Mouse (Mus musculus): Measurements from ENCODE around the gene Adh5. TPM values are rescaled to one million over a fixed set of nuclear protein-coding genes. Genes with fewer than 3 reads are reported as not detected.
"Not testable (repeated sequence)": the region's sequence is repeated elsewhere in the genome, so short reads cannot be mapped to it uniquely, and the experiment has no call there.

The Adh5 gene
- total and polyA plus RNA-seq, 2 experiments from 2014 or later, result 150 to 230 TPM

GRCm38 (mm10) chr3:138458441-138458840, 15.5 kb downstream of the Adh5 start:
- Histone ChIP-seq H3K4me2 (ENCODE audit: low read depth) (no peak overlapping the region), H3K4me3 (ENCODE audit: low read depth, low read length) (no peak overlapping the region), H3K9me3 (ENCODE audit: low read length) (no peaks in the 10 kb centered on the region), H3K9ac (no peak overlapping the region), H3K4me1 (ENCODE audit: insufficient read depth) (no peaks in the 10 kb centered on the region), H3K27ac (ENCODE audit: low read depth, low read length) (no peak overlapping the region), H3K27me3 (ENCODE audit: insufficient read depth, low read length) (no peaks in the 10 kb centered on the region), H3K36me3 (ENCODE audit: insufficient read depth) (peaks cover 62% of the 10 kb centered on the region)
- no peak for DNase-seq
- 88% methylated on average over 3 of the region's 3 CpGs for WGBS
- no peak for TF ChIP-seq CTCF (IDR thresholded peaks at IDR 0.05; ENCODE audit: low read depth)
- no peak for ATAC-seq

- TF ChIP-seq CTCF (IDR thresholded peaks at IDR 0.05; ENCODE audit: low read depth), result peak; percentile 36; the same call in 1 of the 2 replicates
- Histone ChIP-seq H3K27ac (ENCODE audit: low read depth, low read length) (no peak overlapping the region), H3K4me1 (ENCODE audit: insufficient read depth) (no peaks in the 10 kb centered on the region), H3K4me3 (ENCODE audit: low read depth, low read length) (no peak overlapping the region), H3K27me3 (ENCODE audit: insufficient read depth, low read length) (no peaks in the 10 kb centered on the region), H3K9me3 (ENCODE audit: low read length) (no peaks in the 10 kb centered on the region), H3K4me2 (ENCODE audit: low read depth) (no peak overlapping the region), H3K36me3 (ENCODE audit: insufficient read depth) (peaks cover 59% of the 10 kb centered on the region), H3K9ac (no peak overlapping the region)
- WGBS, result 78% methylated on average over 13 of the region's 13 CpGs
- ATAC-seq (no peak), DNase-seq (no peak)
Measured at GRCm38 (mm10) chr3:138460260-138460659, 17.4 kb downstream of the Adh5 start.

DNA sequence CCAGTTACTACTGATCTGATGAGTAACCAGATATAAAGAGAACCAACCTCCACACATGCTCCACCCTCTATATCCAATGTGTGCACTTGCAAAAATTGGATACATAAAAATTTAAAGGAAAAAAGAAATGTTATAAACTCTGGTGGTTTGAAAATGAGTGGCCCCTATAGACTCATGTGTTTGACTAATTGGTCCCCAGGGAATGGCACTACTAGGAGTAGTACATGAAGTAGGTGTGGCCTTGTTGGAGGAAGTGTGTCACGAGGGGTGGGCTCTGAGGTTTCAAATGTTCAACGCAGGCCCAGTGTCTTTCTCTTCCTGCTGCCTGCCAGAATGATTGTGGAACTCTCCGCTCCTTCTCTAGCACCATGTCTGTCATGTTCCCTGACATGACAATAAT, 18.9 kb downstream of the Adh5 start:
- DNase-seq, result no peak
- H3K4me3 ChIP-seq (ENCODE audit: low read depth, low read length), result no peak overlapping the region
- WGBS, result 71% methylated on average over 3 of the region's 3 CpGs
- no peak overlapping the region for H3K4me2 ChIP-seq (ENCODE audit: low read depth)
- TF ChIP-seq CTCF (IDR thresholded peaks at IDR 0.05; ENCODE audit: low read depth), result no peak
- no peak overlapping the region for H3K9ac ChIP-seq
- H3K27ac ChIP-seq (ENCODE audit: low read depth, low read length), result no peak overlapping the region
- H3K9me3 ChIP-seq (ENCODE audit: low read length), result no peaks in the 10 kb centered on the region
- no peaks in the 10 kb centered on the region for H3K4me1 ChIP-seq (ENCODE audit: insufficient read depth)
- no peak for ATAC-seq
- no peaks in the 10 kb centered on the region for H3K27me3 ChIP-seq (ENCODE audit: insufficient read depth, low read length)
- peaks cover 58% of the 10 kb centered on the region for H3K36me3 ChIP-seq (ENCODE audit: insufficient read depth)

GRCm38 (mm10) chr3:138463137-138463536, 20.2 kb downstream of the Adh5 start:
- no peaks in the 10 kb centered on the region for H3K4me1 ChIP-seq (ENCODE audit: insufficient read depth)
- DNase-seq (peak; percentile 67), ATAC-seq (peak; percentile 70; the same call in 1 of the 2 replicates)
- no peaks in the 10 kb centered on the region for H3K27me3 ChIP-seq (ENCODE audit: insufficient read depth, low read length)
- H3K27ac ChIP-seq (ENCODE audit: low read depth, low read length), result no peak overlapping the region
- H3K9me3 ChIP-seq (ENCODE audit: low read length), result no peaks in the 10 kb centered on the region
- H3K9ac ChIP-seq, result no peak overlapping the region
- H3K4me2 ChIP-seq (ENCODE audit: low read depth), result no peak overlapping the region
- 79% methylated on average over 2 of the region's 2 CpGs for WGBS
- no peak overlapping the region for H3K4me3 ChIP-seq (ENCODE audit: low read depth, low read length)
- TF ChIP-seq CTCF (IDR thresholded peaks at IDR 0.05; ENCODE audit: low read depth), result peak; percentile 78
- peaks cover 53% of the 10 kb centered on the region for H3K36me3 ChIP-seq (ENCODE audit: insufficient read depth)

GRCm38 (mm10) chr3:138463807-138464206, 20.9 kb downstream of the Adh5 start:
- DNase-seq, result no peak
- H3K4me1 ChIP-seq (ENCODE audit: insufficient read depth), result no peaks in the 10 kb centered on the region
- WGBS, result 89% methylated on average over 6 of the region's 6 CpGs
- no peak overlapping the region for H3K27ac ChIP-seq (ENCODE audit: low read depth, low read length)
- H3K27me3 ChIP-seq (ENCODE audit: insufficient read depth, low read length), result no peaks in the 10 kb centered on the region
- TF ChIP-seq CTCF (IDR thresholded peaks at IDR 0.05; ENCODE audit: low read depth), result no peak
- no peak overlapping the region for H3K4me3 ChIP-seq (ENCODE audit: low read depth, low read length)
- no peaks in the 10 kb centered on the region for H3K9me3 ChIP-seq (ENCODE audit: low read length)
- H3K9ac ChIP-seq, result no peak overlapping the region
- no peak overlapping the region for H3K4me2 ChIP-seq (ENCODE audit: low read depth)
- H3K36me3 ChIP-seq (ENCODE audit: insufficient read depth), result peaks cover 56% of the 10 kb centered on the region
- no peak for ATAC-seq

DNA sequence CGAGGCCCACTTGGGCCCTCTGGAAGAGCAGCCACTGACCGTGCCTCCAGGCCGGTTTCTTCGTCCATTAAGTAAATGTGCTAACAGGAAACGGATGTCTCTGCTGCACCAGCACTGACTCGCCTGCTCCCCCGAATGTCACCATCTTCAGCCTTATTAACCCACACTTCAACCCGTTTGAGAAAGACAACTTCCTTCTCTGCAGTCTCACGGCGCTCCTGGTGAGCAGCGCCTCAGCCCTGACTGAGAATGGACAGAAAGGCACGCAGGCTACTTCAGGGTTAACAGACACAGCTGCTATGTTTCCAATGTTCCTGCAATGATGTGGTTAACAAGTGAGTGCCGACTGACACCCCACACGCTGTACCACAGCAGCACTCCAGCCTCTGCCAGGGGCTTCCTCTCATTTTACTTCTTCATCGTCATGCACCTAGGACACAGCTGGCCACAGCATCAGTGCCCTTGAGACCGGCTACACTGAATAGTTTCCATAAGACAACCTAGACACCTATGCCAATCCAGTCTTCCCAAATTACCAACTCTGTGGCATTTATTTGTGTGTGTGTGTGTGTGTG, 21.8 kb downstream of the Adh5 start:
- no peak overlapping the region for H3K9ac ChIP-seq
- no peaks in the 10 kb centered on the region for H3K9me3 ChIP-seq (ENCODE audit: low read length)
- H3K4me3 ChIP-seq (ENCODE audit: low read depth, low read length), result no peak overlapping the region
- DNase-seq (no peak), ATAC-seq (no peak)
- H3K36me3 ChIP-seq (ENCODE audit: insufficient read depth), result peaks cover 53% of the 10 kb centered on the region
- 87% methylated on average over 16 of the region's 16 CpGs for WGBS
- no peaks in the 10 kb centered on the region for H3K27me3 ChIP-seq (ENCODE audit: insufficient read depth, low read length)
- H3K4me1 ChIP-seq (ENCODE audit: insufficient read depth), result no peaks in the 10 kb centered on the region
- no peak overlapping the region for H3K4me2 ChIP-seq (ENCODE audit: low read depth)
- no peak overlapping the region for H3K27ac ChIP-seq (ENCODE audit: low read depth, low read length)
- no peak for TF ChIP-seq CTCF (IDR thresholded peaks at IDR 0.05; ENCODE audit: low read depth)

- DNase-seq; H3K27me3 ChIP-seq (ENCODE audit: insufficient read depth, low read length); H3K4me3 ChIP-seq (ENCODE audit: low read depth, low read length); H3K4me2 ChIP-seq (ENCODE audit: low read depth); H3K4me1 ChIP-seq (ENCODE audit: insufficient read depth); H3K27ac ChIP-seq (ENCODE audit: low read depth, low read length); H3K9ac ChIP-seq; ATAC-seq; H3K9me3 ChIP-seq (ENCODE audit: low read length): not testable (repeated sequence)
- WGBS, result 100% methylated on average over 1 of the region's 1 CpGs
- H3K36me3 ChIP-seq (ENCODE audit: insufficient read depth), result peaks cover 49% of the 10 kb centered on the region
Measured at GRCm38 (mm10) chr3:138466656-138467055, 23.8 kb downstream of the Adh5 start.
